Mouse (Mus musculus) cortical plate, adult 2 months (tissue): ENCODE results near the gene Phrf1.

Experiments
- CTCF ChIP-seq: fragments of 200-500 bp; IDR thresholded peaks from 2 replicates; pipeline ENCODE4 v1.5.1; 2011; ENCODE audit warnings: mild to moderate bottlenecking, control low read depth, low read length; ENCODE audit not compliant: insufficient read depth; ENCODE audit errors: extremely low read depth
- POLR2A ChIP-seq: fragments of 200-500 bp; IDR thresholded peaks from 2 replicates; pipeline ENCODE4 v1.6.1; 2011; ENCODE audit warnings: mild to moderate bottlenecking, low read length, control low read depth; ENCODE audit not compliant: insufficient read depth; ENCODE audit errors: extremely low read depth

DNA sequence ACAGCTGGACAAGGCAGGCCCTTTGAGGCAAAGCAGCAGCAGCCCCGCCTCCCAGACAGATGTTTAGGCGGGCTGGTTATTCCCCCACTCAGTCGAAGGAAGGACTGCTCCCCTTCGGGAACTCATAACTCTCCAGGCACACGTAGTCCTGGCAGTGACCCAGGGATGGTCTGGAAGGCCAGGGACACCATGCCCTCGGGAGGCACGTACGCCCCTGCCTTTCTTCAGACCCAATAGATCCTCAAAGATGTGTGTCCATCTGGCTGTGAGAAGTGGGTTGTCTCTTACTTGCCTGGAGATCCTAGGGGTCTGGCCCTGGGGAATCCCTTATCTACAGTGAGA is 6.5 kb upstream of the Phrf1 start:
- TF ChIP-seq POLR2A (no peak), CTCF (no peak)
